Mouse (Mus musculus) neural tube, embryonic 13.5 days (tissue): ENCODE measurements at regions not wholly inside any gene's neighbourhood (a gene's known extent, or its start where the extent isn't known, plus 50 kb on each side); places are given as distances from the start of the nearest gene placed in this dataset.

Source experiments
- ATAC-seq: fragments of 200-750 bp; cut with Nextera tagmentation; 2 replicates; pipeline ENCODE4 v1.8.0; 2017; ENCODE audit warnings: low read depth, mild to moderate bottlenecking, moderate TSS enrichment, moderate library complexity
- H3K27ac ChIP-seq: fragments of 300-500 bp; sonication (generic); replicated peaks from 2 replicates; pipeline ENCODE4 v1.5.1; 2015; ENCODE audit warnings: moderate library complexity, mild to moderate bottlenecking, inconsistent platforms
- H3K27me3 ChIP-seq: fragments of 300-500 bp; sonication (generic); 2 replicates; pipeline ENCODE4 v1.6.1; 2015; ENCODE audit warnings: mild to moderate bottlenecking, inconsistent platforms
- H3K36me3 ChIP-seq: fragments of 300-500 bp; sonication (generic); 2 replicates; pipeline ENCODE4 v1.6.1; 2015; ENCODE audit warnings: mild to moderate bottlenecking, inconsistent platforms
- H3K4me1 ChIP-seq: fragments of 300-500 bp; sonication (generic); replicated peaks from 2 replicates; pipeline ENCODE4 v1.6.1; 2015; ENCODE audit warnings: inconsistent platforms
- H3K4me2 ChIP-seq: fragments of 300-500 bp; sonication (generic); 2 replicates; pipeline ENCODE4 v1.6.1; 2015; ENCODE audit warnings: inconsistent platforms, mild to moderate bottlenecking, moderate library complexity
- H3K4me3 ChIP-seq: fragments of 300-500 bp; sonication (generic); 2 replicates; pipeline ENCODE4 v1.5.1; 2015; ENCODE audit warnings: mild to moderate bottlenecking, inconsistent platforms
- H3K9ac ChIP-seq: fragments of 300-500 bp; sonication (generic); 2 replicates; pipeline ENCODE4 v1.6.1; 2015; ENCODE audit warnings: moderate library complexity, mild to moderate bottlenecking, inconsistent platforms
- H3K9me3 ChIP-seq: fragments of 300-500 bp; sonication (generic); 2 replicates; pipeline ENCODE4 v1.6.1; 2016; ENCODE audit warnings: inconsistent platforms
- WGBS: fragments of 180-500 bp; shearing (Covaris S2); methylation state at CpG from one replicate; pipeline ENCODE4 v1.1.7; 2015; 5-methylcytosine and 5-hydroxymethylcytosine counted together

DNA sequence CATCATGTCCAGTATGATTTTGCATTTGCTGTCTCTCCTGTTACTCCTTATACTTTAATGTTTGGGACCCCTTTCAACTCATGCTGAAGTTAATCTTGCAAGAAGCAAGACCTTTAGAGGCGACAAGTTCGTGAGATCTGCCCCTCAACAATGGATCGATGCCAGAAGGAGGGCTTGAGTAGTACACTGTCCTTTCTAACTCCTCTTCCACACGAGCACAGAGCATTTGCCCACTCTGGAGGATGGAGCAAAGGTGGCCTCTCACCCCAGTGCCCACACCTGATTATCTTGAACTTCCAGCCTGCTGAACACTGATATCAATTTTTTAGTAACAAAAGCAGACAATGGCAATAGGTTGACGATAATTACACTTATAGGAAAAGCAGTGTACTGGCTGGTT is 448.1 kb downstream of the Adgrl2 start:
- WGBS = 88% methylated on average over 5 of the region's 5 CpGs
- H3K27me3 ChIP-seq = no peaks in the 10 kb centered on the region
- H3K4me2 ChIP-seq = no peak overlapping the region
- no peaks in the 10 kb centered on the region for H3K4me1 ChIP-seq
- H3K36me3 ChIP-seq = no peaks in the 10 kb centered on the region
- no peak overlapping the region for H3K27ac ChIP-seq
- H3K9ac ChIP-seq = no peak overlapping the region
- no peaks in the 10 kb centered on the region for H3K9me3 ChIP-seq
- ATAC-seq = no peak
- H3K4me3 ChIP-seq = no peak overlapping the region

DNA sequence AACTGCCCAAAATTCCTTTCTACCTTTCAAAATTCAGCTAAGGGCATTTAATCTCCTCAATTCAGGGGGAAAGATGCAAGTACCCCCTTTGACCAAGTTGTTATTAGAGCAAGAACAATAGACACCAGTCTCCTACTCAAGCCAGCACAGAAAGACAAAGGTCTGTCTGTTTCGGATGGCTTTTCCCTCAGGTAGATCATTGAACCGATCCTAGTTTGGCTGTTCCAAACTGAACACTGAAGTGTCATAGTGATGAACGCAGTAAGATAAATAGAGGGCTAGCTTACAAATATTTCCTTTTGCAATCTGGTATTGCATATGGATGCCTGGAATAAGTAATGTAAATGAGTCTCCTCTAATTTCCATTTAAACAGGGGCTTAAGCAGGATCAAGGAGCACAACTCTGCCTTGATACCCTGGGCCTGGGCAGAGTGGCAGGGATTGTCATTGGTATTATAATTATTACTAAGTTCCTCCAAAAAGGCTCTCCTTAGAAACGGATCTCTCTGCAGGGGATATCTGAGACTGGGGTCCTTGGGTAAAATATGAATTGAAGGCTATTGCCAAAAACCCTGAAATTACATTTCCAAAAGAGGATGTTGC is 452.6 kb downstream of the Adgrl2 start:
- no peaks in the 10 kb centered on the region for H3K4me1 ChIP-seq
- H3K27me3 ChIP-seq = no peaks in the 10 kb centered on the region
- ATAC-seq = no peak
- no peaks in the 10 kb centered on the region for H3K9me3 ChIP-seq
- no peak overlapping the region for H3K9ac ChIP-seq
- no peak overlapping the region for H3K4me2 ChIP-seq
- no peak overlapping the region for H3K4me3 ChIP-seq
- 61% methylated on average over 4 of the region's 4 CpGs for WGBS
- H3K27ac ChIP-seq = no peak overlapping the region
- no peaks in the 10 kb centered on the region for H3K36me3 ChIP-seq

DNA sequence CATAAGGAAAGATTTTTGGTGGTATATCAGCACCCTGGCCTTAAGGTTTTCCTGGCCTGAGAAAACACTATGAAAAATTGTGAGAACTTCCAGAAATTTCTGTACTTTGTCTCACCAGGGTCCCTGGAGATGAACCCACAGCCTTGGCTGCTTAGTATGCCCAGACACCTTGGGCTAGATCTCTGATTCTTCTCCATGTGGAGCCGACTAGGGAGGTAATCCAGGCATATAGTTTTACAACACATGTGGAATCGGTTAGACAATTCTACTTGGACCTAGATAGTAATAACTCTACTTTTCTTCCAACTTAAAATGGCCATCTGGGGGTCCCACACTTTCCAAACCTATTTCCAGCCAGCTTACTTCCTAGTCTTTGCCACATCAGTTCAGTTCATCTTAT is 460.5 kb downstream of the Adgrl2 start:
- Histone ChIP-seq H3K9me3 (no peaks in the 10 kb centered on the region), H3K4me3 (no peak overlapping the region), H3K4me2 (no peak overlapping the region), H3K9ac (no peak overlapping the region), H3K27me3 (no peaks in the 10 kb centered on the region), H3K27ac (no peak overlapping the region), H3K4me1 (no peaks in the 10 kb centered on the region), H3K36me3 (no peaks in the 10 kb centered on the region)
- no peak for ATAC-seq
- 90% methylated on average over 2 of the region's 2 CpGs for WGBS

DNA sequence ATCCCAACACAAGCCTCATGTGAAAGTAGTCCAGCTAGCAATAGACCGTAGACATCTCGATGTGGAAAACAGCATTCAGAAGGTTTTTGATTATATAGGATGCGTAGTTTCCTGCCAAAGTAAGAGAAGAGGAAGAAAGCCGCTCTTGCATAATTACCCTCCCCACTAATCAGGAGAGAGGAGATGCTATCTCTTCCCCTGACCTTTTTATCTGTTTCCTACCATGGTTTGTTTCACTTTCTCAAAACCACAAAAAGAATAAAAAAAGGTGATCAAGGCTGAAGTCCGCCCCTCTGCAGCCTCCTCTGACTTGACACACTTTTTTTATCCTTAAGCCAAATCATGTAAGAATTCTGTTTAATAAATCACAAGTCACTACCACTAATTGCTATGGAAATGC is 480.0 kb downstream of the Adgrl2 start:
- no peak for ATAC-seq
- no peak overlapping the region for H3K9ac ChIP-seq
- H3K4me1 ChIP-seq = no peaks in the 10 kb centered on the region
- H3K27me3 ChIP-seq = no peaks in the 10 kb centered on the region
- WGBS = 88% methylated on average over 5 of the region's 5 CpGs
- H3K4me2 ChIP-seq = no peak overlapping the region
- H3K4me3 ChIP-seq = no peak overlapping the region
- no peaks in the 10 kb centered on the region for H3K36me3 ChIP-seq
- no peaks in the 10 kb centered on the region for H3K9me3 ChIP-seq
- no peak overlapping the region for H3K27ac ChIP-seq

DNA sequence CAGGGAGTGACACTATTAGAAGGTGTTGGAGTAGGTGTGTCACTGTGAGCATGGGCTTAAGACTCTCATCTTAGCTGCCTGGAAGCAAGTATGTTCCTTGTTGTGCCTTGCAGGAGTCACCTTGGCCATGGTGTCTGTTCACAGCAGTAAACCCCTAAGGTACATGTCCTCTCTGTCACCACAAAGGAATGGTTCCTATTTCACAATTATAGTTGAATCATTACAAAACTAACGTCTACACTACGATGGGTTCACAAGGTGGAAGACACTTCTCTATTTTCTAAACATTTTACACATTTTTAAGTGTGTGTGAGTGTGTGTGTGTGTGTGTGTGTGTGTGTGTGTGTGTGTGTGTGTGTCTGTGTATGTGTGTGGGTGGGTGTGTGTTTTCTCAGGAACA is 485.4 kb downstream of the Adgrl2 start:
- ATAC-seq = no peak
- Histone ChIP-seq H3K27ac (no peak overlapping the region), H3K4me1 (no peaks in the 10 kb centered on the region), H3K9ac (no peak overlapping the region), H3K9me3 (no peaks in the 10 kb centered on the region), H3K27me3 (no peaks in the 10 kb centered on the region), H3K4me3 (no peak overlapping the region), H3K4me2 (no peak overlapping the region), H3K36me3 (no peaks in the 10 kb centered on the region)
- WGBS = 94% methylated on average over 2 of the region's 2 CpGs

DNA sequence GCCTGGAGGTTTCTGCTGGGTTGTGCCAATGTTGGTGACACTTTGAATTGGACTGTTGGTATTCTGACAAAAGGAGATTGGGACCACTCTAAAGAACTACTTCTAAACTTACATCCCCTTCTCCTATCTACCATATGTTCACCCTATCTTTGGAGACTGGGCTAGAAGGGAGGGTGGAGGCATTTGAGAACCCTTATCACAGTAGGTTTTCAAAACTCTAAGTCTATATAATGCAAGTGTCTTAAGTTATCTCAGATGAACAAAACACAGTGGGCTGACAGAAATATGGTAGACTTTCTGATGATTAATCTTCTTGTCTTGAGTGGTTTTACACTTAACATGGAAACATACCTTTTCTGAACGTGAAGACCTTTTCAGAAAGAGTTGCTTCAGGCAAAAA is 486.9 kb downstream of the Adgrl2 start:
- Histone ChIP-seq H3K36me3 (no peaks in the 10 kb centered on the region), H3K4me1 (no peaks in the 10 kb centered on the region), H3K4me3 (no peak overlapping the region), H3K27me3 (no peaks in the 10 kb centered on the region), H3K9me3 (no peaks in the 10 kb centered on the region), H3K27ac (no peak overlapping the region), H3K9ac (no peak overlapping the region), H3K4me2 (no peak overlapping the region)
- WGBS = 76% methylated on average over 1 of the region's 1 CpGs
- no peak for ATAC-seq

DNA sequence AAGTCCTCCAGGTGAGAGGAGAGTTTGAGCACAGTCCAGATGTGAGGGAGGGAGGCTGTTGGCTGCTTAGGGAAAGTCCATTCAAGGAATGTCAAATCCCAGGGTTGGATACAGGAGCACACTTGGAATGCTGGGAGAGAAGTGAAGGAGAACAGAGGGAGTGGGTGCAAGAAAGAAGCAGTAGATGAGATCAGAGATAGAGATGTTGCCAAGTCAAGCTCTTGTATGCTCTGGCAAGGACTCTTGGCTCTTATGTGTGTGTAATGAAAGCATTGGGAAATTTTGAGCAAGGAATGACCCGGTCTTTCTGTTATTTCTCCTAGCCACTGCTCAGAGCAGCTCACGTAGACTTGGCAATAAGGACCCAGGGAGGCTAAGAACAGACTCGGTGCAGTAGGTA is 488.6 kb downstream of the Adgrl2 start:
- WGBS = 89% methylated on average over 3 of the region's 3 CpGs
- ATAC-seq = no peak
- no peak overlapping the region for H3K9ac ChIP-seq
- no peak overlapping the region for H3K4me3 ChIP-seq
- no peaks in the 10 kb centered on the region for H3K9me3 ChIP-seq
- H3K36me3 ChIP-seq = no peaks in the 10 kb centered on the region
- no peaks in the 10 kb centered on the region for H3K27me3 ChIP-seq
- H3K4me1 ChIP-seq = no peaks in the 10 kb centered on the region
- no peak overlapping the region for H3K4me2 ChIP-seq
- H3K27ac ChIP-seq = no peak overlapping the region

DNA sequence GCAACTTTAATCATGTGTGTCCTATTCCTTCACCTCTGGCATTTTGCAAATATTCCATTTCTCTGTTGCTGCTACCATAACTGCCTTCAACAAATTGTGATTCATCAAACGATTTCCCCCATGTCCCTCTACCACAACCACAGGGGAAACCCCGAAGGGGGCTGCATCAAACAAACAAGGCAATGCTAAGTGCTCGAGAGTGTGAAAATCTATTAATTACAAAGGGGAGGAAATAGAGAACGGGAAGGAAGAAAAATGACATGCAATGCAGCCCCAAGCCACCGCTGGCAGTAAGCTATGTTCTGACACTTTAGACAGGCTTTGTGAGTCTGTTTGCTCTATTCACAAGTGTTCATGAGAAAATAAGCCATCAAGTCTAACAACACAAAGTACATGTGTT is 493.7 kb downstream of the Adgrl2 start:
- no peak overlapping the region for H3K27ac ChIP-seq
- no peak for ATAC-seq

DNA sequence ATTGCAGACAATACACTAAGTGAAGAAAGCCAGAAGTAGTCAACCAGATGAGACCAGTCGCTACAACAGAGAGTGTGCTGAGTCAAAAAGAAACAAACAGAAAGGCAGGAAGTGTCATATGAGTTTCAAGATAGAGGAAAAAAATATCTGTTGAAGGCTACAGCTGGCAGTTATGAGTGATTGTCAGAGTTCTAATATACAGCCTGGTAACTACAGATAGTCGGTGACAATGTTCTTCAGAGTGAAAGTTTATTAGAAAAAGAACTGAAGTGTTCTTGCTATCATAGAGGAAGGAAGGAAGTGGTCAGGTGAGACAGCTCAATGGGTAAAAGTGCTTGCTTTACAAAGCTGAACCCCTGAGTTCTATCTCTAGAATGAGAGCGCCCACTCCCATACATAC is 499.1 kb downstream of the Adgrl2 start:
- no peaks in the 10 kb centered on the region for H3K4me1 ChIP-seq
- WGBS = 90% methylated on average over 3 of the region's 3 CpGs
- no peak overlapping the region for H3K4me3 ChIP-seq
- no peaks in the 10 kb centered on the region for H3K27me3 ChIP-seq
- no peaks in the 10 kb centered on the region for H3K9me3 ChIP-seq
- H3K27ac ChIP-seq = no peak overlapping the region
- no peak for ATAC-seq
- H3K36me3 ChIP-seq = no peaks in the 10 kb centered on the region
- no peak overlapping the region for H3K4me2 ChIP-seq
- no peak overlapping the region for H3K9ac ChIP-seq

More for the DNA sequence above, 493.7 kb downstream of the Adgrl2 start:
- Histone ChIP-seq H3K4me3 (no peak overlapping the region), H3K4me2 (no peak overlapping the region), H3K27me3 (no peaks in the 10 kb centered on the region), H3K36me3 (no peaks in the 10 kb centered on the region), H3K4me1 (no peaks in the 10 kb centered on the region), H3K9ac (no peak overlapping the region), H3K9me3 (no peaks in the 10 kb centered on the region)
- WGBS = 43% methylated on average over 5 of the region's 5 CpGs

DNA sequence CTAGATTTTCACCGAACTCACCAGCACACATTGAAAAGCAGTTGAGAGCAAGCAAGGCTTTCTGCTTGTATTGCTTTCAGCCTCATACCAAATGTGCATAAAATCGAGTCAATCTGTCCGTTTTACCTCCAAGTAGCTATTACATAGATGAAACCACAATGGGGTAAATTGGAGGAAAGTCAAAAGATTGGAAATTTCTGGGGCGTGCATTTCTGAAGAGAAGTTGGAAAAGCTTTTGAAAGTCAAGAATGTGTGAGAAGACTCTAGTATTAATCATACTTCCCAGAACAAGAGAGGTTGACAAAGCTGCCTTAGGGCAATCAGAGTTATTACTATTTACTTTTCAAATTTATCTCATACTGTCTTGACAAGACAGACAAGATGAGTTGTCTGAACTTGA is 501.2 kb downstream of the Adgrl2 start:
- ATAC-seq = no peak
- WGBS = 90% methylated on average over 4 of the region's 4 CpGs

DNA sequence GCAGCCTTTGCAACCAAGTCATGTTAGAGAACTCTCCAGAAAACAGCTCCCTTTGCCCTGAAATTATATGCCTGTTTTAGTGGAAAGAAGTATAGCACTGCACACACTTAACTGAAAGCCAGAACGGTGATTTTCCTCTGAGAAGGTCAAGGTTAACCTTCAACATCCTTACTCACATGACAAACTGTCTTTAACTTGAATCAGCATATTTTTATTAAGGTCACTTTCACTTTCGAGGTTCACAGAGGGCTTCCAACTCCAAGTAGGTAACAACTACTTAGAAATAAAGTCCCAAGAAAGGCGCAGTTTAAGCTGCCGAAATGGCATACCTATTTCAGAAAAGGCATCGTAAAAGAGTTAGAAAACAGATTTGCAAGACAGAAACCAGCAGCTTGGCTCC is 502.4 kb downstream of the Adgrl2 start:
- no peak overlapping the region for H3K9ac ChIP-seq
- WGBS = 85% methylated on average over 5 of the region's 5 CpGs
- H3K9me3 ChIP-seq = no peaks in the 10 kb centered on the region
- H3K36me3 ChIP-seq = no peaks in the 10 kb centered on the region
- H3K27ac ChIP-seq = no peak overlapping the region
- H3K4me3 ChIP-seq = no peak overlapping the region
- no peak for ATAC-seq
- H3K4me1 ChIP-seq = no peaks in the 10 kb centered on the region
- H3K27me3 ChIP-seq = no peaks in the 10 kb centered on the region
- H3K4me2 ChIP-seq = no peak overlapping the region

More for the DNA sequence above, 501.2 kb downstream of the Adgrl2 start:
- Histone ChIP-seq H3K36me3 (no peaks in the 10 kb centered on the region), H3K9me3 (no peaks in the 10 kb centered on the region), H3K27me3 (no peaks in the 10 kb centered on the region), H3K4me1 (no peaks in the 10 kb centered on the region), H3K4me2 (no peak overlapping the region), H3K9ac (no peak overlapping the region), H3K27ac (no peak overlapping the region), H3K4me3 (no peak overlapping the region)

DNA sequence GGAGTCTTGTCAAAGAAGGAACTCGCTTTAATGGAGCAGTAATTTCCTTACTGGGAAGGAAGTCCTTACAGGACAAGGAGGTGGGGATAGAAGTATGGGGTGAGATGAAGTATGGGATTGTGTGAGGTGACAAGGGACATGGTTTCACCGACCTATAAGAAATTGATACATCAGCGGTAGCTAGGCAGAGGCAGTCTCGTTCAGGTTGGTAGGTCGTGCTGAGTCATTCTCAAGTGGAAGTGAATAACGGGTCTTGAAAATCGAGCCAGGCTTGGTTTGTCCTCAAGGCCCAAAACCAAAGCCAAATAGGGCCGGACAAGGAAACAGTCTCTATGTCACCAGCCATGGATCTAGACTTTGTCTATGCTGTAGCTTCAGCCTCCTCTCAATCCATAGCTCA is 514.5 kb downstream of the Adgrl2 start:
- no peak overlapping the region for H3K27ac ChIP-seq
- ATAC-seq = no peak
- no peak overlapping the region for H3K4me3 ChIP-seq
- no peak overlapping the region for H3K4me2 ChIP-seq
- WGBS = 93% methylated on average over 8 of the region's 8 CpGs
- no peak overlapping the region for H3K9ac ChIP-seq
- H3K4me1 ChIP-seq = no peaks in the 10 kb centered on the region
- no peaks in the 10 kb centered on the region for H3K27me3 ChIP-seq
- H3K36me3 ChIP-seq = no peaks in the 10 kb centered on the region
- H3K9me3 ChIP-seq = no peaks in the 10 kb centered on the region

DNA sequence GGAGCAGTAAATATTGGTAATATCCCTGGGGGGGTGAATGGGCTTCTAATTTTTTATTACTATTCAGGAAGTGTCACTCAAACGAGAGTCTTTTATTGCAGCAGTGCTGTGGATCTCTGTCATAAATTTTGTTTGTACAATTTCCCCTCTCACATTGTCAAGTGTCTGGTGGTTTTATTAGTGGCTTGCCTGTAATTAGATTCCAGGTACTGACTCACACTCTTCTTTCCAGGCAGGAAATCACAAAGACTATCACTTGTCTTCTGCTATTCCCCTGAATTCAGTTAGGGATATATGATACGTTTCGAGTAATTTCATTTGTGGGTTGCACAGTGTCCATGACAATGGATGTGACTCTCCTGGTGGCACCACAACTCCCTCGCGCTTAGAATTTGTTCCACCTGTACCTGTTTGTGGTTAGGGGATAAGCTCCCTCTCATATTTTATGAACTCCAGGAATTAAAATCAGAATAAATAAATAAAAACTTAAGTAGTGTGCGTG is 517.4 kb downstream of the Adgrl2 start:
- H3K27ac ChIP-seq = no peak overlapping the region
- H3K27me3 ChIP-seq = no peaks in the 10 kb centered on the region
- ATAC-seq = no peak
- no peak overlapping the region for H3K4me3 ChIP-seq
- H3K9me3 ChIP-seq = no peaks in the 10 kb centered on the region
- no peaks in the 10 kb centered on the region for H3K36me3 ChIP-seq
- no peaks in the 10 kb centered on the region for H3K4me1 ChIP-seq
- no peak overlapping the region for H3K9ac ChIP-seq
- WGBS = 77% methylated on average over 6 of the region's 6 CpGs
- H3K4me2 ChIP-seq = no peak overlapping the region
